Mouse (Mus musculus) WW6 (cell line): ENCODE data around the gene Ttc39d.

Experiments used
- DNase-seq: peaks from one replicate; pipeline ENCODE4 v3.0.0-alpha.2; 2013; ENCODE audit warnings: low read depth, low spot score

Gene Ttc39d

DNA sequence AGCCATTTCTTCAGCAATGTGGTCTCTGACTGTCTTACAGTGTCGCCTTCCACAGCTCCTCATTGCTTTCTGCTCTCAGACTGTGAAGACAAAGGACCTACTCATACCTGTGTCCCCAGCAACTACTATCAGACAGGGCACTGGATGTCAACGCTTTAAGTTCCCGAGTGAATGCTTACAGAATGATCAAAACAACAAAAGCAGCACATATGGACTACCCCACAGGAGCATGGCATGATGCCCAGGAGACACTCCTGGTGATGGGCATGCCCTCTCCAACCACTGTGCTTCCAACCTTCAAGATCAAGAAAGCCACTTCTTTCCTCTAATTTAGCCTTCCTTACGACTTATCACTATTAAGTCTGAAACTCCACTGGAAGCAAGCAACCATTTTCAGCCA lies 59.8 kb downstream of the Ttc39d start:
- DNase-seq, result no peak
